Mouse (Mus musculus) erythroblast, embryonic 14.5 days (primary cell): ENCODE results near the gene Grn.

Experiments
- GATA1 ChIP-seq: IDR thresholded peaks from 2 replicates; pipeline ENCODE4 v1.6.1; 2012; ENCODE audit warnings: low read length, inconsistent platforms, mixed read lengths
- TAL1 ChIP-seq: IDR thresholded peaks from 3 replicates; pipeline ENCODE4 v1.6.1; 2012; ENCODE audit warnings: low read length, inconsistent platforms, mixed read lengths

DNA sequence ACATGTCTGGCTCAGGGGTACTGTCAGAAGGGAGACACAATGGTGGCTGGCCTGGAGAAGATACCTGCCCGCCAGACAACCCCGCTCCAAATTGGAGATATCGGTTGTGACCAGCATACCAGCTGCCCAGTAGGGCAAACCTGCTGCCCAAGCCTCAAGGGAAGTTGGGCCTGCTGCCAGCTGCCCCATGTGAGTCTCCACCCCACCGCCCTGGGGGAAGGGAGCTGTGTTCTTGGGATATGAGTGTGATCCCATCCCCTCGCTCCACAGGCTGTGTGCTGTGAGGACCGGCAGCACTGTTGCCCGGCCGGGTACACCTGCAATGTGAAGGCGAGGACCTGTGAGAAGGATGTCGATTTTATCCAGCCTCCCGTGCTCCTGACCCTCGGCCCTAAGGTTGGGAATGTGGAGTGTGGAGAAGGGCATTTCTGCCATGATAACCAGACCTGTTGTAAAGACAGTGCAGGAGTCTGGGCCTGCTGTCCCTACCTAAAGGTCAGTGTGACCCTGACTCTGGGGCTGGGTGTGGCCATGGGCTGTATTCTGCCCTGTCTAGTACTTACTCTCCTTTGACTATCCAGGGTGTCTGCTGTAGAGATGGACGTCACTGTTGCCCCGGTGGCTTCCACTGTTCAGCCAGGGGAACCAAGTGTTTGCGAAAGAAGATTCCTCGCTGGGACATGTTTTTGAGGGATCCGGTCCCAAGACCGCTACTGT, 5.8 kb downstream of the Grn start:
- TF ChIP-seq GATA1, result no peak
- no peak for TF ChIP-seq TAL1
